Mouse (Mus musculus) midbrain, embryonic 15.5 days (tissue): ENCODE data around the gene Gk. TPM values are rescaled to one million over a fixed set of nuclear protein-coding genes. Genes with fewer than 3 reads are reported as not detected.

Source experiments
- ATAC-seq: fragments of 200-750 bp; cut with Nextera tagmentation; replicated peaks from 2 replicates; pipeline ENCODE4 v1.8.0; 2017; ENCODE audit warnings: moderate TSS enrichment
- H3K27ac ChIP-seq: fragments of 300-500 bp; sonication (generic); 2 replicates; pipeline ENCODE4 v1.5.1; 2015; ENCODE audit warnings: mild to moderate bottlenecking, inconsistent platforms
- H3K27me3 ChIP-seq: fragments of 300-500 bp; sonication (generic); replicated peaks from 2 replicates; pipeline ENCODE4 v1.6.1; 2015; ENCODE audit warnings: inconsistent platforms
- H3K36me3 ChIP-seq: fragments of 300-500 bp; sonication (generic); replicated peaks from 2 replicates; pipeline ENCODE4 v1.6.1; 2015; ENCODE audit warnings: inconsistent platforms
- H3K4me1 ChIP-seq: fragments of 300-500 bp; sonication (generic); 2 replicates; pipeline ENCODE4 v1.6.1; 2015; ENCODE audit warnings: inconsistent platforms
- H3K4me2 ChIP-seq: fragments of 300-500 bp; sonication (generic); 2 replicates; pipeline ENCODE4 v1.6.1; 2015; ENCODE audit warnings: inconsistent platforms, mild to moderate bottlenecking, moderate library complexity
- H3K4me3 ChIP-seq: fragments of 300-500 bp; sonication (generic); 2 replicates; pipeline ENCODE4 v1.5.1; 2015; ENCODE audit warnings: mild to moderate bottlenecking, inconsistent platforms
- H3K9ac ChIP-seq: fragments of 300-500 bp; sonication (generic); 2 replicates; pipeline ENCODE4 v1.6.1; 2015; ENCODE audit warnings: mild to moderate bottlenecking, inconsistent platforms
- H3K9me3 ChIP-seq: fragments of 300-500 bp; sonication (generic); 2 replicates; pipeline ENCODE4 v1.6.1; 2016; ENCODE audit warnings: inconsistent platforms
- WGBS: fragments of 180-500 bp; shearing (Covaris S2); methylation state at CpG from one replicate; pipeline ENCODE4 v1.1.7; 2015; ENCODE audit warnings: mixed read lengths; 5-methylcytosine and 5-hydroxymethylcytosine counted together
- polyA plus RNA-seq: library from polyadenylated mRNA; unstranded; fragments of >200 nt; fragmentation: Nextera tagmentation; extraction: Ambion mirVana; gene quantifications from 2 replicates; pipeline ENCODE4 v1.2.1, GENCODE M21; 2015

Gene Gk
- polyA plus RNA-seq, 1 experiment from 2014 or later = 9.0 TPM

DNA sequence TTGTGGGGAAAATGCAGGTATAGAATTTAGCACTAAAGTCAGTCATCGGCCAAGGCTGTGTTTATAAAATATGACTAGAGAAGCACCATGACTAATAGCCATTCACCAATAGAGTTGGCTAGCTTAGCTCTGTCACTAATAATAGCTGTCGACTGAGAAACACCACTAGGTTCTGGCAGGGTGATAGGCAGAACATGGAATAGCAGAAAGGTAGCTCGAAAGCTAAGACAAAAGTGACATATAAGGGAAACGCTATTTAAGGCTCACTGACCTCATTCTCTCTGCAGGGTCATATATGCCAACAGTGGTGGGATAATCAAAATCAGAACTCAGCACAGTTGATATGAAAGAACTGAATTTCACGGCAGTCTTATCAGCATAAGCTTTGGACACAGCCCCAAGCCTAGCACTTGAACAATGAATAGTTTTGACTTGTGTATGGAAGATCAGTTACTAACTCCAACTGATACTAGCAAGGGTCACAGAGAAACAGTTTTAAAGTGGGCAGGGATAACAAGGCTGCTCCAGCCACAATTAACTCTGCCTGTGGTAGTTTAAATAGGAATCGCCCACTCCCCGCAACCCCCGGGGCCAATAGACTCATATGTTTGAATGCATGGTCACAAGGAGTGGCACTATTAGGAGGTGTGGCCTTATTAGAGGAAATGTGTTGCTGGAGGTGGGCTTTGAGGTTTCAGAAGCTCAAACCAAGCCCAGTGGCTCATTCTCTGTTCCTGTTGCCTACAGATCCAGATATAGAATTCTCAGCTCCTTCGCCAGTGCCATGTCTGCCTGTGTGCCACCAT lies 45.3 kb downstream of the Gk start:
- WGBS = 91% methylated on average over 9 of the region's 9 CpGs
- Histone ChIP-seq H3K27me3 (no peaks in the 10 kb centered on the region), H3K9ac (no peak overlapping the region), H3K4me1 (no peaks in the 10 kb centered on the region), H3K4me3 (no peak overlapping the region), H3K27ac (no peak overlapping the region), H3K36me3 (no peaks in the 10 kb centered on the region), H3K4me2 (no peak overlapping the region), H3K9me3 (no peaks in the 10 kb centered on the region)
- ATAC-seq = no peak

DNA sequence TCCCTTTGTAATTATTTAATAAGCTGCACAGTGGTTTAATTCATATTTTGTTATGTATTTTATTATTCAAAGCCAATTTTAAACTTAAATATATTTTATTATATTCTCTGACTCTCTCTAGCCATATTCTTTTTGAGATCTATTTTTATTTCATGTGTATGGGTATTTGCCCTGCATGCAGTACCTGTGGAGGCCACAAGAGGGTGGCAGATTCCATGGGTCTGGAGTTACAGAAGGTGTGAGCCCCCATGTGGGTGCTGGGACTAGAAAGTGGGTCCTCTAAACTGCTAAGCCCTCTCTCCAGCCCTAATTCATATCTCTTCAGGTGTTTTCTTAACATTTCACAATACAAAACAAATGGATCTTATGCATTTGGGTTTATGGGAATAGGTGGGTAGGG lies 55.4 kb downstream of the Gk start:
- Histone ChIP-seq H3K4me2 (no peak overlapping the region), H3K4me3 (no peak overlapping the region), H3K36me3 (no peaks in the 10 kb centered on the region), H3K9me3 (no peaks in the 10 kb centered on the region), H3K4me1 (no peaks in the 10 kb centered on the region), H3K27me3 (no peaks in the 10 kb centered on the region), H3K27ac (no peak overlapping the region), H3K9ac (no peak overlapping the region)
- no peak for ATAC-seq

- WGBS = 75% methylated on average over 3 of the region's 3 CpGs
- no peaks in the 10 kb centered on the region for H3K4me1 ChIP-seq
- no peak overlapping the region for H3K27ac ChIP-seq
- no peak overlapping the region for H3K9ac ChIP-seq
- H3K9me3 ChIP-seq = no peaks in the 10 kb centered on the region
- H3K4me3 ChIP-seq = no peak overlapping the region
- no peak for ATAC-seq
- H3K4me2 ChIP-seq = no peak overlapping the region
- H3K27me3 ChIP-seq = no peaks in the 10 kb centered on the region
- no peaks in the 10 kb centered on the region for H3K36me3 ChIP-seq
Observed at GRCm38 (mm10) chrX:85710399-85710798, 66.2 kb downstream of the Gk start.

DNA sequence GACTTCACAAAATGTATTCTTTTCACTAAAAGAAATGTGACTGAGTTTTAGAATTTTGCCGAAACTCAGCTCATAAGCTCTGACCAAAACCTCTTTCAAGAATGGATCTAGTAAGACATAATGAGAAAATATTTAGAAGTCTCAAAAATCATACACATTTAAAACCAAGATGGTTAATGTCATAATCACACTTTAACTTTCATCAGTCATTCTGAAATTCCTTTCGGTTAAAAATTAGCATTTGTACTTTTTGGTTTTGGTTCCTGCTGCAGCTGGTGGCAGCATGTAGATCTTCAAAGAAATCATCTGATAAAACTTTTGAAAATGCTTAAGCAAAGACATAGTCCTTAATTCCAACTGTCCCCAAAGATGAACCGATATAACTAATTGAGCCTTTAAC lies 70.9 kb downstream of the Gk start:
- H3K27me3 ChIP-seq = no peaks in the 10 kb centered on the region
- ATAC-seq = no peak
- H3K36me3 ChIP-seq = no peaks in the 10 kb centered on the region
- H3K4me2 ChIP-seq = no peak overlapping the region
- H3K9ac ChIP-seq = no peak overlapping the region
- H3K4me1 ChIP-seq = no peaks in the 10 kb centered on the region
- H3K9me3 ChIP-seq = no peaks in the 10 kb centered on the region
- no peak overlapping the region for H3K27ac ChIP-seq
- WGBS = 89% methylated on average over 3 of the region's 3 CpGs
- H3K4me3 ChIP-seq = no peak overlapping the region

GRCm38 (mm10) chrX:85683723-85684122 lies 92.9 kb downstream of the Gk start:
- no peak for ATAC-seq
- H3K27ac ChIP-seq = no peak overlapping the region
- H3K4me1 ChIP-seq = no peaks in the 10 kb centered on the region
- H3K27me3 ChIP-seq = no peaks in the 10 kb centered on the region
- no peak overlapping the region for H3K9ac ChIP-seq
- H3K36me3 ChIP-seq = no peaks in the 10 kb centered on the region
- H3K4me2 ChIP-seq = no peak overlapping the region
- H3K4me3 ChIP-seq = no peak overlapping the region
- no peaks in the 10 kb centered on the region for H3K9me3 ChIP-seq
- 58% methylated on average over 2 of the region's 2 CpGs for WGBS

DNA sequence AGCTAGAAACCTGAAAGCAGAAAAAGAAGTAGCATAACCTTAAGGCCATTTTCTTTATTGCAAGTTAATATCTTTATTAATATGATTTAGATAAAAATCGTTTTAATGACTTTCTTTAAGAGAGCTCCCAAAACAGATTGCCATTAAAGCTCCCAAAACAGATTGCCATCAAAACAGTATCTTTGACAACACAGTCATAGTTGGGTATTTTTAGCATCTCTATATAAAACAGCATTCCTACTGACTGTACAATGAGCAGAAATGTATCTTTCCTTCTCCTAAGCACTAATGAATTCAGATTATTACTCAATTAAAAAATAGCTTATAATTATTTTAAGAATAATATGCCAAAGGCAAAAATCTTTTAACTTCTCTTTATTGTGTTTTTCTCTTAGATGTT lies 94.5 kb downstream of the Gk start:
- WGBS = 63% methylated on average over 1 of the region's 1 CpGs
- no peak overlapping the region for H3K4me3 ChIP-seq
- no peak for ATAC-seq

DNA sequence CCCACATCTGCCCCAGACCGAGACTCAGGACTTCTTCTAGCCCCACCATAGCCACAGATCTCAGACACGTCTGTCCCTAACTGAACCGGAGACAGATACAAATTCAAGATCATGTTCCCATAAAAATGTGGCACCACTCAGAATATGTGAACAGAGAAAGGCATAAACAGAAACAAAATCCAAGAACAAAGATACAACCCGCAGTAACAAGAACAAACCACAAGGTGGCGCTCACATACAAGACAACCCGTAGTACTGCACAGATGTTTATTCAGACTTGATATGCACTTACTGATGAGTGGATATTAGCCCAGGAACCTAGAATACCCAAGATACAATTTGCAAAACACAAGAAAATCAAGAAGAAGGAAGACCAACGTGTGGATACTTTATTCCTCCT lies 99.8 kb downstream of the Gk start:
- no peak overlapping the region for H3K27ac ChIP-seq
- peak; percentile 71 for ATAC-seq

More for the DNA sequence above, 94.5 kb downstream of the Gk start:
- H3K4me1 ChIP-seq = no peaks in the 10 kb centered on the region
- no peaks in the 10 kb centered on the region for H3K27me3 ChIP-seq
- H3K4me2 ChIP-seq = no peak overlapping the region
- H3K36me3 ChIP-seq = no peaks in the 10 kb centered on the region
- no peak overlapping the region for H3K9ac ChIP-seq
- no peak overlapping the region for H3K27ac ChIP-seq
- H3K9me3 ChIP-seq = no peaks in the 10 kb centered on the region

More for the DNA sequence above, 99.8 kb downstream of the Gk start:
- 20% methylated on average over 7 of the region's 7 CpGs for WGBS
- no peaks in the 10 kb centered on the region for H3K36me3 ChIP-seq
- H3K4me1 ChIP-seq = no peaks in the 10 kb centered on the region
- H3K4me3 ChIP-seq = no peak overlapping the region
- H3K27me3 ChIP-seq = no peaks in the 10 kb centered on the region
- H3K4me2 ChIP-seq = no peak overlapping the region
- no peaks in the 10 kb centered on the region for H3K9me3 ChIP-seq
- no peak overlapping the region for H3K9ac ChIP-seq

Other genes starting within 250 kb of the Gk start
- 7.6 and 8.1 TPM in 2 replicates for gene Tab3, start 202.8 kb downstream of the Gk start, polyA plus RNA-seq
- gene 5430427O19Rik, start 93.5 kb upstream of the Gk start, polyA plus RNA-seq = 0.10 TPM in 1 of 2 replicates, not detected in the other